Mouse (Mus musculus) activated CD4-positive, CD25-positive, alpha-beta regulatory T cell, adult 4 months (primary cell): ENCODE measurements around the gene Olfr1199. TPM values are rescaled to one million over a fixed set of nuclear protein-coding genes. Genes with fewer than 3 reads are reported as not detected.

Source experiments
- ATAC-seq: one replicate; pipeline ENCODE4 v1.8.0; 2017
- polyA plus RNA-seq, 2 experiments: library from polyadenylated mRNA; unstranded; fragments of 100-300 nt; shearing (Covaris generic); gene quantifications; one replicate each; pipeline ENCODE4 v1.2.1; 2017

The Olfr1199 gene
- not detected for polyA plus RNA-seq

GRCm38 (mm10) chr2:88760369-88760768, at the start of gene Olfr1199:
Gene Olfr1199 (minus strand): TSS chr2:88760469.
- ATAC-seq, result no peak

- no peak for ATAC-seq
Measured at GRCm38 (mm10) chr2:88792736-88793135, 32.5 kb upstream of the Olfr1199 start, which contains the start of gene Olfr1201. Gene Olfr1201 (plus strand): TSS chr2:88793036.

- no peak for ATAC-seq
Measured at GRCm38 (mm10) chr2:88770388-88770787, 10.1 kb upstream of the Olfr1199 start, which contains the start of gene Olfr1200. Gene Olfr1200 (minus strand): TSS chr2:88770488.

- no peak for ATAC-seq
Measured at GRCm38 (mm10) chr2:88751270-88751669, 9.0 kb downstream of the Olfr1199 start, which contains the start of gene Olfr1198. Gene Olfr1198 (minus strand): TSS chr2:88751370.

GRCm38 (mm10) chr2:88743379-88743778, 16.9 kb downstream of the Olfr1199 start:
- ATAC-seq, result no peak

- ATAC-seq, result no peak
Measured at GRCm38 (mm10) chr2:88732266-88732665, 28.0 kb downstream of the Olfr1199 start, which contains the start of gene Olfr1197. Gene Olfr1197 (minus strand): TSS chr2:88732366.

- ATAC-seq, result no peak
Measured at GRCm38 (mm10) chr2:88704497-88704896, 55.8 kb downstream of the Olfr1199 start, which contains the start of gene Olfr1196. Gene Olfr1196 (minus strand): TSS chr2:88704597.

Other genes starting within 250 kb of the Olfr1199 start
- gene Olfr1186, start 241.9 kb downstream of the Olfr1199 start, polyA plus RNA-seq, result not detected
- not detected for gene Olfr1188, start 203.5 kb downstream of the Olfr1199 start, polyA plus RNA-seq
- gene Olfr1189, start 174.0 kb downstream of the Olfr1199 start, polyA plus RNA-seq, result not detected
- gene Olfr1191-ps1, start 119.9 kb downstream of the Olfr1199 start, polyA plus RNA-seq, result not detected
- gene Olfr1192-ps1, start 112.0 kb downstream of the Olfr1199 start, polyA plus RNA-seq, result not detected
- gene Olfr1193, start 84.8 kb downstream of the Olfr1199 start, polyA plus RNA-seq, result not detected
- gene Olfr1195, start 71.3 kb downstream of the Olfr1199 start, polyA plus RNA-seq, result under 1 TPM in 1 of 2 experiments, not detected in 1; 0.17 TPM
- gene Olfr1196, start 55.9 kb downstream of the Olfr1199 start, polyA plus RNA-seq, result not detected
- not detected for gene Olfr1197, start 28.1 kb downstream of the Olfr1199 start, polyA plus RNA-seq
- not detected for gene Olfr1198, start 9.1 kb downstream of the Olfr1199 start, polyA plus RNA-seq
- gene Olfr1200, start 10.0 kb upstream of the Olfr1199 start, polyA plus RNA-seq, result not detected
- gene Olfr1201, start 32.6 kb upstream of the Olfr1199 start, polyA plus RNA-seq, result not detected
- not detected for gene Olfr1202, start 54.0 kb upstream of the Olfr1199 start, polyA plus RNA-seq
- under 1 TPM in 1 of 2 experiments, not detected in 1; 0.07 TPM for gene Olfr1205, start 69.3 kb upstream of the Olfr1199 start, polyA plus RNA-seq
- gene Olfr1204, start 88.8 kb upstream of the Olfr1199 start, polyA plus RNA-seq, result not detected
- under 1 TPM in 1 of 2 experiments, not detected in 1; 0.29 TPM for gene Olfr1206, start 102.8 kb upstream of the Olfr1199 start, polyA plus RNA-seq
- gene Olfr1208, start 141.8 kb upstream of the Olfr1199 start, polyA plus RNA-seq, result under 1 TPM in 1 of 2 experiments, not detected in 1; 0.21 TPM
- gene Olfr1209, start 154.7 kb upstream of the Olfr1199 start, polyA plus RNA-seq, result not detected
- not detected for gene Olfr1211, start 177.6 kb upstream of the Olfr1199 start, polyA plus RNA-seq
- gene Olfr1212, start 193.5 kb upstream of the Olfr1199 start, polyA plus RNA-seq, result not detected
- gene Gm13762, start 219.8 kb upstream of the Olfr1199 start, polyA plus RNA-seq, result not detected
- gene Olfr1214, start 232.2 kb upstream of the Olfr1199 start, polyA plus RNA-seq, result not detected
- gene Olfr1215, start 246.5 kb upstream of the Olfr1199 start, polyA plus RNA-seq, result not detected